Mouse (Mus musculus) hindbrain, embryonic 12.5 days (tissue): ENCODE measurements around the gene Agtpbp1. TPM values are rescaled to one million over a fixed set of nuclear protein-coding genes. Genes with fewer than 3 reads are reported as not detected.
"Not testable (repeated sequence)": the region's sequence is repeated elsewhere in the genome, so short reads cannot be mapped to it uniquely, and the experiment has no call there.

ENCODE experiments used
- ATAC-seq: fragments of 200-750 bp; cut with Nextera tagmentation; 2 replicates; pipeline ENCODE4 v1.8.0; 2017; ENCODE audit warnings: moderate TSS enrichment; ENCODE audit not compliant: low FRiP score
- H3K27ac ChIP-seq: fragments of 300-500 bp; sonication (generic); 2 replicates; pipeline ENCODE4 v1.5.1; 2016; ENCODE audit warnings: mild to moderate bottlenecking
- H3K27me3 ChIP-seq: fragments of 300-500 bp; sonication (generic); 2 replicates; pipeline ENCODE4 v1.6.1; 2016; ENCODE audit warnings: mild to moderate bottlenecking
- H3K36me3 ChIP-seq: fragments of 300-500 bp; sonication (generic); 2 replicates; pipeline ENCODE4 v1.6.1; 2016; ENCODE audit warnings: mild to moderate bottlenecking
- H3K4me1 ChIP-seq: fragments of 300-500 bp; sonication (generic); 2 replicates; pipeline ENCODE4 v1.6.1; 2016
- H3K4me2 ChIP-seq: fragments of 300-500 bp; sonication (generic); replicated peaks from 2 replicates; pipeline ENCODE4 v1.6.1; 2016; ENCODE audit warnings: mild to moderate bottlenecking
- H3K4me3 ChIP-seq: fragments of 300-500 bp; sonication (generic); 2 replicates; pipeline ENCODE4 v1.5.1; 2016; ENCODE audit warnings: mild to moderate bottlenecking
- H3K9ac ChIP-seq: fragments of 300-500 bp; sonication (generic); 2 replicates; pipeline ENCODE4 v1.6.1; 2016; ENCODE audit warnings: mild to moderate bottlenecking, moderate library complexity
- H3K9me3 ChIP-seq: fragments of 300-500 bp; sonication (generic); replicated peaks from 2 replicates; pipeline ENCODE4 v1.6.1; 2016; ENCODE audit warnings: mild to moderate bottlenecking
- WGBS: fragments of 180-500 bp; shearing (Covaris S2); methylation state at CpG from one replicate; pipeline ENCODE4 v1.1.7; 2016; 5-methylcytosine and 5-hydroxymethylcytosine counted together
- polyA plus RNA-seq: library from polyadenylated mRNA; unstranded; fragments of >200 nt; fragmentation: Nextera tagmentation; extraction: Ambion mirVana; gene quantifications from 2 replicates; pipeline ENCODE4 v1.2.1, GENCODE M21; 2016

Agtpbp1 gene
- polyA plus RNA-seq, 1 experiment from 2014 or later, result 34.2 TPM

DNA sequence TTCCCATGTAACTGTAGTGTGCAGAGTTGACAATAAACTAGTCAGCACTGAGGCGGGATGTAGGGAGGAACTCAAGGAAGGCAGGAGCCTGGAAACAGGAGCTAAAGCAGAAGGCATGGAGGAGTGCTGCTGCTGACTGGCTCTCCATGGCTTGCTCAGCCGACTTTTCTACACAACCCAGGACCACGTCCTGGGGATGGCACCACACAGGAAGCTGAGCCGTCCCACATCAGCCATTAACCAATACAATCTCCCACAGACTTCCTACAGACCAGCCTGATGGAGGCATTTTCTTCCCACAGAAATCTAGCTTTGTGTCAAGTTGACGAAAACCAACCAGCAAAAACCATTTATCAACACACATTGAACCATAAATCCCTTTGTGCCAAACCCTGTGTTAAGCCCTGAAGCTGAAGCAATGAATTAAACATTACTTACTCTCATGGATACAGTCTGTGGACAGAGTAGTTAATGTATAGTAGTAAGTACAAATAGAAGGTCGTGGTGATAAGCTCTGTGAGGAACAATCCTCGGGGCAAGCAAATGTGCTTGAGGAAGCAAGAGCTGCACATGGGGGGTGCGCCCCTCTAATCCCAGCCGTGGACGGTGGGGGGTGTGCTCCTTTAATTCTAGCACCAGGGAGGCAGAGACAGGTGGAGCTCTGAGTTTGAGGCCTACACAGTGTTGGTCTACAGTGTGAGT is 20.3 kb upstream of the Agtpbp1 start:
- WGBS, result 87% methylated on average over 10 of the region's 10 CpGs
- H3K4me2 ChIP-seq, result no peak overlapping the region
- no peak overlapping the region for H3K4me3 ChIP-seq
- H3K9me3 ChIP-seq, result no peaks in the 10 kb centered on the region
- H3K36me3 ChIP-seq, result peaks cover 88% of the 10 kb centered on the region
- no peaks in the 10 kb centered on the region for H3K27me3 ChIP-seq
- no peak for ATAC-seq
- H3K27ac ChIP-seq, result no peak overlapping the region
- no peak overlapping the region for H3K9ac ChIP-seq
- no peaks in the 10 kb centered on the region for H3K4me1 ChIP-seq

DNA sequence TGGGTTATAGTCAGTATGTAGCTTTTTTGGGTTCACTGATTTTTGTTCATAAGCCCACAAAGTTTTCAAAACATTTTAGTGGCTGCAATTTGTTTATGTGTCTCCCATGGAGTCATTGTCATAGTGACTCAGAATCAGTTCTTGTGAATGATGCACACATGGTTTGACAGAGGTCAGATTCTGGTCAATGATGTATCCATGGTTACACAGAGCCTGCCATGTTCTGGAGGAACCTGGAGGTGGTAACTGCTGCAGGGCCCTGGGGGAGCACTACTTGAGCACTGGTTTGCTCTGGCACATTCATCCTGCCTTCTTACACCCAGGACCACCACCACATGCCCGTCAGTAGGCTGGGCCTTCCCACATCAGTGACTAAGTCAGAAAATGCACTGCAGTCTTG is 19.5 kb upstream of the Agtpbp1 start:
- Histone ChIP-seq H3K27ac (no peak overlapping the region), H3K9ac (no peak overlapping the region), H3K4me3 (no peak overlapping the region), H3K4me1 (no peaks in the 10 kb centered on the region), H3K36me3 (peaks cover 88% of the 10 kb centered on the region), H3K9me3 (no peaks in the 10 kb centered on the region), H3K27me3 (no peaks in the 10 kb centered on the region), H3K4me2 (no peak overlapping the region)
- ATAC-seq, result no peak
- 65% methylated on average over 1 of the region's 1 CpGs for WGBS

DNA sequence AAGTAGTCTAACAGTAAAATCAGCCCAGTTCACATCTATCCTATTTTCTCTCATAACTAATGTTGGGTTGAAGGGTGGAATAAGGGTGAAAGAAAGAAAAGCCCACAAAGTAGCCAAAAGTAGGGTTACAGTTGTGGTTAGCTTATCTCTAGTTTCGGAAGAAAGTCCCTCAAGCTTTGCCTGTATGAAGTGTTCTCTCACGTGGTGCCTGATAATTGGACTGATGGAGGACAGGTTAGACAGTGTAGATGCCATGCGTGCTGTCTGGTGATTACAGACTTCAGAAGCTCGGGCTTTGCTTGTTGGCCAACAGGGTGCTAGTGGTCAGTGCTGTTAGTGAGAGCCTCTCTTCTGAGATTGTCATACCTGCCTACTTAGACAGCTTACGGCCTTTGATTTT is 18.1 kb upstream of the Agtpbp1 start:
- no peak overlapping the region for H3K4me2 ChIP-seq
- H3K36me3 ChIP-seq, result peaks cover 78% of the 10 kb centered on the region
- WGBS, result 95% methylated on average over 5 of the region's 5 CpGs
- no peaks in the 10 kb centered on the region for H3K9me3 ChIP-seq
- no peak for ATAC-seq
- H3K27me3 ChIP-seq, result no peaks in the 10 kb centered on the region
- H3K9ac ChIP-seq, result no peak overlapping the region
- no peak overlapping the region for H3K4me3 ChIP-seq
- no peaks in the 10 kb centered on the region for H3K4me1 ChIP-seq
- H3K27ac ChIP-seq, result no peak overlapping the region

DNA sequence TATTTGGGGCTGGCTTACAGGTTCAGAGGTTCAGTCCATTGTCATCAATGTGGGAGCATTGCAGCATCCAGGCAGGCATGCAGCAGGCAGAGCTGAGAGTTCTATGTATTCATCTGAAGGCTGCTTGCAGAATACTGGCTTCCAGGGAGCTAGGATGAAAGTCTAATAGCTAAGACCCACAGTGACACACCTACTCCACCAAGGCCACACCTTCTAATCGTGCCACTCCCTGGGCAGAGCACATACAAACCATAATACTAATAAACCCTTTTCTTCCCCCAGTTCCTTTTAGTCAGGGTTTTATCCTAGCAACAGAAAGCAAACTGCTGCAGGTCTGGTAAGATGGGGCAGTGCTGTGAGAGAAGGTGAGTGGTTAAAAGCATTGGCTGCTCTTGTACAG is 7.6 kb upstream of the Agtpbp1 start:
- no peak for ATAC-seq
- WGBS, result 89% methylated on average over 1 of the region's 1 CpGs
- H3K27me3 ChIP-seq, result no peaks in the 10 kb centered on the region

DNA sequence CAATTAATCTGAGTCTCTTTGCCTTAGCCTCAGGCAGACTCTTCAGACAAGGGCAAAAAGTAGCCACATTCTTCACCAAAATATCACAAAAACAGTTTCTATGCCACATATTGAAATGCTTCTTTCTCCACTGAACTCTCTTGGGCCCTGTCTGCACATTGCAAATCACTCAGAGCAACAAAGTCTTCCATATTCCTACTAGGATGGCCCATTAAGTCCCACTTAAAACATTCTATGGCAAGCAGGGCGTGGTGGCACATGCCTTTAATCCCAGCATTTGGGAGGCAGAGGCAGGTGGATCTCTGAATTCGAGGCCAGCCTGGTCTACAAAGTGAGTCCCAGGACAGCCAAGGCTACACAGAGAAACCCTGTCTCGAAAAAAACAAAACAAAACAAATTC is 7.0 kb upstream of the Agtpbp1 start:
- not testable (repeated sequence) for H3K4me3 ChIP-seq, H3K27ac ChIP-seq, H3K27me3 ChIP-seq, H3K9ac ChIP-seq, H3K4me1 ChIP-seq, H3K9me3 ChIP-seq, H3K4me2 ChIP-seq, ATAC-seq
- 92% methylated on average over 3 of the region's 3 CpGs for WGBS
- H3K36me3 ChIP-seq, result peaks cover 69% of the 10 kb centered on the region

More for the DNA sequence above, 7.6 kb upstream of the Agtpbp1 start:
- no peak overlapping the region for H3K4me3 ChIP-seq
- no peak overlapping the region for H3K4me2 ChIP-seq
- H3K9me3 ChIP-seq, result no peaks in the 10 kb centered on the region
- H3K9ac ChIP-seq, result no peak overlapping the region
- H3K4me1 ChIP-seq, result peaks cover 2% of the 10 kb centered on the region; the same call in 1 of the 2 replicates
- H3K27ac ChIP-seq, result no peak overlapping the region
- peaks cover 72% of the 10 kb centered on the region for H3K36me3 ChIP-seq

DNA sequence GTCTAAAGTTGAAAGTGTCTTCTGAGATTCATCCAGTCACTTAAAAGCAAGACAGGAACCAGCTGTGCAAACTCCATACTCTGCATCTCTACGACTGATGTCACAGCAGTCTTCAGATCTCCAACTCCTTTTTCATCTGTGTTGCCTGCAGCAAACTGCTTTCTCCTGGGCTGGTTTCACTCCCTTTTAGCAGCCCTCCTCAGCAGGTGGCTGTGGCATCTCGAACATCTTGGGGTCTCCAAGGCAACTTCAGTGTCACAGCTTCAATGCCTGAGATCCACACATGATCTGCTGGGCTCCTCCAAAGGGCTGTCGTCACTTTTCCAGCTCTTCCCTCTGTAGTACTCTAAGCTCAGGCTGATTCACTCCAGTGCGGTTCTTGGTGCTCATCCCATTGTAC is 5.7 kb upstream of the Agtpbp1 start:
- H3K27me3 ChIP-seq, result no peaks in the 10 kb centered on the region
- 85% methylated on average over 4 of the region's 4 CpGs for WGBS
- H3K4me1 ChIP-seq, result peaks cover 20% of the 10 kb centered on the region
- no peak overlapping the region for H3K4me2 ChIP-seq
- ATAC-seq, result no peak
- H3K4me3 ChIP-seq, result no peak overlapping the region
- no peak overlapping the region for H3K27ac ChIP-seq
- H3K9ac ChIP-seq, result no peak overlapping the region
- no peaks in the 10 kb centered on the region for H3K9me3 ChIP-seq
- H3K36me3 ChIP-seq, result peaks cover 65% of the 10 kb centered on the region

DNA sequence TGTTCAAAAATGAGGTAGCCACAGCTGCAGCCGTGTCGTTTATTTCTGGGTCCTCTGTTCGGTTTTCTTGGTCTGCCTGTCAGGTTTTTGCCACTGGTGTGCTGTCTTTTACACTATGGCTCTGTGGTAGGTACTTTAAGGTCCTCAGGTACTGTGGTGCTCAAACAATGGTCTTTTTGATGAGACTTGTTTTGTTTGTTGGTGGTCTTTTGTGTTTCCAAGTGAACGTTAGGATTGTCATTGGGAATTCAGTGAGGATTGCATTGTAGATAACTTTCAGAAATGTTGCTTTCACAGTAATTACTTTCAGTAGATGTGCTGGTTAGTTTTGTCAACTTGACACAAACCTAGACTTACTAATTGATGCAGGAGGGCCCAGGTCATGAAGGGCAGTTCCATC is 4.6 kb upstream of the Agtpbp1 start:
- H3K9ac ChIP-seq, result no peak overlapping the region
- H3K27me3 ChIP-seq, result no peaks in the 10 kb centered on the region
- H3K4me2 ChIP-seq, result no peak overlapping the region
- no peak for ATAC-seq
- no peak overlapping the region for H3K27ac ChIP-seq
- H3K4me3 ChIP-seq, result no peak overlapping the region
- peaks cover 60% of the 10 kb centered on the region for H3K36me3 ChIP-seq
- peaks cover 20% of the 10 kb centered on the region for H3K4me1 ChIP-seq
- no peaks in the 10 kb centered on the region for H3K9me3 ChIP-seq
- 88% methylated on average over 4 of the region's 4 CpGs for WGBS

DNA sequence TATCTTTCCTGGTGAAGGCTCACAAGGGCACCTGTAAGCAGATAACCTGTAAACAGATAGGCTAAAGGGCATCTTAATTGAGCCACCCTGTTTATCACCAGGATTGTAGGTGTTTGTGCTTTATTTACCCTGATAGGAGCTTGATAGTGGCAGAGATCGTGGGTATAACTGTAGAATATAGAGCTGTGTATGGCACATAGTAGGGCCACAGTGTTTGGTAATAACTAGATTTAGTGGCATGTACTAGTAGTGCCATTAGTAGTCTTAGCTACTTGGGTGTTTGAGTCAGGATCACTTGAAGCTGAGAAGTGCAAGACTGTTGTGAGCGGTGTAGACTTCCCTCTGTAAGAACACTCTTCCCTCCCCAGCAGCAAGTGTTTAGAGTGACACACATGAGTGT is 2.2 kb upstream of the Agtpbp1 start:
- Histone ChIP-seq H3K9ac (no peak overlapping the region), H3K4me2 (peak overlapping the region; percentile 73), H3K27ac (no peak overlapping the region), H3K4me1 (peaks cover 20% of the 10 kb centered on the region), H3K9me3 (no peaks in the 10 kb centered on the region), H3K36me3 (peaks cover 39% of the 10 kb centered on the region), H3K4me3 (no peak overlapping the region), H3K27me3 (no peaks in the 10 kb centered on the region)
- ATAC-seq, result no peak
- WGBS, result 95% methylated on average over 2 of the region's 2 CpGs

DNA sequence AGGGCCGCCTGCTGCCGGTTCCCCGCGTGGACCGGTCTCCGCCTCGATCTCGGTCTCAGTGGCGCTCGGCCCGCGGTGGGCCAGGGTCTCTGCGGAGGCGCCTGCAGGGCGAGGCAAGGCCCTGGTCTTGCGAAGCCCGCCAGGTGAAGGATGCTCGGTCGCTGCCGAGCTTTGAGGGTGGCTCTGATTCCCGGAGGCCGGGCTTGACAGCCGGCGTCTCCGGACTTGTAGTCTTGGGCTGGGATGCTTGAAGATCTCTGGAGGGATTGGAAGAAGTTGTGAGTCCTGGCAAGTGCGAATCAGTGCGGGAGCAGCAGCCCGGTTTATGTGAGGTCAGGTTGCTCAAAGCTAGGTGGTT is 600 bp upstream of the Agtpbp1 start:
- peak overlapping the region; percentile 94 for H3K4me3 ChIP-seq
- H3K27ac ChIP-seq, result peak overlapping the region; percentile 85
- peaks cover 24% of the 10 kb centered on the region for H3K36me3 ChIP-seq
- ATAC-seq, result no peak; the same call in 1 of the 2 replicates
- peaks cover 20% of the 10 kb centered on the region for H3K4me1 ChIP-seq
- no peaks in the 10 kb centered on the region for H3K27me3 ChIP-seq
- H3K4me2 ChIP-seq, result peak overlapping the region; percentile 73
- H3K9ac ChIP-seq, result peak overlapping the region; percentile 91
- no peaks in the 10 kb centered on the region for H3K9me3 ChIP-seq
- under 1% methylated on average over 28 of the region's 28 CpGs for WGBS

DNA sequence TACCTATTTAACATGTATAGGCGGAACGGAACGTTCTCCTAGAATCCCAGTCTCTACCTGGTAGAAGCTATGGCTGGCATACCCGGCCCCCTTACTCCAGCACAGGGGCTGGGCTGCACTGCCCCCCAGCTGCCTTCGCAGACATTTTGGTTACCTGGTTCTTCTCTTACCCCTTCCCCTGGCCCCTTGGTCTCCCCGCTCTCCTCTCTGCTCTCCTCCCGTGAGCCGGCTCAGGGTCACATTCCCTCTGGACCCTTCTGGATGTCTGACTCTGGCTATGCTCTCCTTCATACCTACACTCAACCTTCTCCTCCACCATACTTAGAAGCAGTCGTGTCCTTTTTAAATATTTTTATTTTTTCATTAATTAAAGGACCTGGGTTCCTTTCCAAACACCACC is 546 bp downstream of the Agtpbp1 start:
- Histone ChIP-seq H3K27ac (peak overlapping the region; percentile 58), H3K27me3 (no peaks in the 10 kb centered on the region), H3K9me3 (no peaks in the 10 kb centered on the region), H3K4me1 (peaks cover 20% of the 10 kb centered on the region), H3K4me3 (peak overlapping the region; percentile 94), H3K9ac (peak overlapping the region; percentile 69), H3K36me3 (peaks cover 13% of the 10 kb centered on the region), H3K4me2 (peak overlapping the region; percentile 73)
- peak; percentile 70 for ATAC-seq
- WGBS, result 3% methylated on average over 9 of the region's 9 CpGs

DNA sequence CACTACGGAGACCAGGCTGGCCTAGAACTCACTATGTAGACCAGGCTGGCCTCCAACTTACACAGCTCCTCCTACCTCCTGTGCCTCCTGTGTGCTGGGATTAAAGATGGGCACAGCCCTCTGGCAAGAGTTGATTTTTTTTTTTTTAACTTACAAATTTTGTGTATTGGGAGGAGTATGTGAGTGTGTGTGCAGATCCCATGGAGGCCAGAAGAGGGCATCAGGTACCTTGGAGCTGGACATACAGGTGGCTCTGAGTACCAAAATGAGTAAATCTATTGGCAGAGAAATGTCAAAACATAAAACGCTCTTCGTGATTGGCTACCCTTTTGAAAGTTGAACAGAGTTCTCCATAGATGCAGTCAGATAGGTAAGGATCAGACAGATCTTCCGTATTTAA is 4.1 kb downstream of the Agtpbp1 start:
- H3K4me3 ChIP-seq, result no peak overlapping the region
- no peak for ATAC-seq
- no peak overlapping the region for H3K27ac ChIP-seq
- 93% methylated on average over 4 of the region's 4 CpGs for WGBS
- H3K36me3 ChIP-seq, result no peaks in the 10 kb centered on the region
- H3K9me3 ChIP-seq, result no peaks in the 10 kb centered on the region
- H3K27me3 ChIP-seq, result no peaks in the 10 kb centered on the region
- H3K4me1 ChIP-seq, result peaks cover 2% of the 10 kb centered on the region; the same call in 1 of the 2 replicates
- H3K4me2 ChIP-seq, result no peak overlapping the region
- no peak overlapping the region for H3K9ac ChIP-seq

DNA sequence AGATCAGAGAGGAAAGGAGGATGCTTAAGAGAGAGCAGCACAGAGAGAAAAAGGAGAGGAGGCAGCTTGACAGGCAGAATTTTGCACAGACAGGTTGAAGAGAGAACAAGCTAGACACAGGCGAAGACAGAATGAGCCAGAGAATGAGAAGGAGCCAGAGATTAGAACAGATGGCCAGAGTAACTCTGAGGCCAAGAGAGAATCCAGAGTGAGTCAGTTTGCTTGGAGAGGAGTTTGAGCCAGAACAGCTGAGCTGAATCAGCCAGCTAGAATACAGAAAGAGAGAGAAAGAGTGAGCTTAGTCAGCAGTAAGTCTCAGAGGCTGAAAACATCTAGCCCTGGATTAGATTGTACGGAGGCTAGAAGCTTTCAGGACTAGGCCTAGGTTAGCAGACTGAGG is 12.5 kb downstream of the Agtpbp1 start:
- Histone ChIP-seq H3K4me1 (no peaks in the 10 kb centered on the region), H3K4me2 (no peak overlapping the region), H3K4me3 (no peak overlapping the region), H3K9me3 (no peaks in the 10 kb centered on the region), H3K27ac (no peak overlapping the region), H3K27me3 (no peaks in the 10 kb centered on the region), H3K9ac (no peak overlapping the region), H3K36me3 (no peaks in the 10 kb centered on the region)
- no peak for ATAC-seq
- WGBS, result 98% methylated on average over 2 of the region's 2 CpGs

DNA sequence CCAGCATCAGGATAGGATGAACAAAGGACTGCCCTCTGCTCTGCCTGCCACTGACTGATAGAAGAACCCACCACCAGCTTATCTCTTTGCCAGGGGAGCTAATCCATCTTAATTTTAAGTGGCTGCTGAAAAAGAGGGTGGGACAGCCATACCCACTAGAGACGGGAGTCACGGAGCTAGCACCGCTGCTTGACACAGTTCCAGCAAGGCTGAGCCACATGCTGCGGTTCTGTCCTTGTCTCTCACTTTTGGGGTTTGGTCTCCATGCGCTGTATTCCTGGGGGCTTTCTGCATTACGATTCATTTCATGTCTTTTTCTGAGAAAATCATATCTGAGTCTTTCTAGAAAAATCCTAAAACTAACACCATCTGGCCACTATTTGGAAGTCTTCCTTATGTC is 13.9 kb downstream of the Agtpbp1 start:
- no peaks in the 10 kb centered on the region for H3K36me3 ChIP-seq

More for the DNA sequence above, 13.9 kb downstream of the Agtpbp1 start:
- H3K4me1 ChIP-seq, result no peaks in the 10 kb centered on the region
- H3K9ac ChIP-seq, result no peak overlapping the region
- H3K4me3 ChIP-seq, result no peak overlapping the region
- 90% methylated on average over 6 of the region's 6 CpGs for WGBS
- no peaks in the 10 kb centered on the region for H3K27me3 ChIP-seq
- no peaks in the 10 kb centered on the region for H3K9me3 ChIP-seq
- no peak for ATAC-seq
- no peak overlapping the region for H3K27ac ChIP-seq
- no peak overlapping the region for H3K4me2 ChIP-seq
